Mouse (Mus musculus) lung, adult 2 months (tissue): ENCODE measurements at regions not wholly inside any gene's neighbourhood (a gene's known extent, or its start where the extent isn't known, plus 50 kb on each side); places are given as distances from the start of the nearest gene placed in this dataset.

ENCODE experiments used
- CTCF ChIP-seq: fragments of 200-500 bp; IDR thresholded peaks from 2 replicates; pipeline ENCODE4 v1.5.1; 2011; ENCODE audit warnings: mild to moderate bottlenecking, low read length, control low read depth; ENCODE audit not compliant: insufficient read depth
- POLR2A ChIP-seq: fragments of 200-500 bp; IDR thresholded peaks from 2 replicates; pipeline ENCODE4 v1.6.1; 2011; ENCODE audit warnings: low read depth, mild to moderate bottlenecking, control low read depth, low read length, borderline replicate concordance; ENCODE audit errors: extremely low read depth

DNA sequence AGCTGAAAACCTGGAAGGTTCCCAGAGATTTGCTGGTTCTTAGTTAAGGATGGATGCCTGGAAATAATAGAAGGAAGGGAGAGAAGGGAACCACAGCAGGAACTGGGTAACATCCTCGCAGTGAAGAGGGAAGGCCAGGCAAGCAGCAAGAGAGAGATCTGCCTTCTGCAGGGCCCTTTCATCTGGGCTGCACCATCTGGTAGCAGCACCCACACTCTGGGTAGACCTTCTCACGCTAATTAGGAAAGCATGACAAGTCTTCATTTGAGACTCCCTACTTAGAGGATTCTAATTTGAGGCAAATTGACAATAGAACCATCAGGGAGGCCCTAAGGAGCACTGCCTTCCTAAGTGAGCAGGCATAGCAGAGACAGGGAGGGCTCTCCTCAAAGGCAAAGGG is 153.3 kb downstream of the Med10 start:
- TF ChIP-seq POLR2A: no peak
- TF ChIP-seq CTCF: no peak
